Mouse (Mus musculus): Measurements from ENCODE around the gene Fam229b. TPM values are rescaled to one million over a fixed set of nuclear protein-coding genes. Genes with fewer than 3 reads are reported as not detected.

Gene Fam229b
- total RNA-seq, 2 experiments from 2014 or later = 2.9 to 3.9 TPM

DNA sequence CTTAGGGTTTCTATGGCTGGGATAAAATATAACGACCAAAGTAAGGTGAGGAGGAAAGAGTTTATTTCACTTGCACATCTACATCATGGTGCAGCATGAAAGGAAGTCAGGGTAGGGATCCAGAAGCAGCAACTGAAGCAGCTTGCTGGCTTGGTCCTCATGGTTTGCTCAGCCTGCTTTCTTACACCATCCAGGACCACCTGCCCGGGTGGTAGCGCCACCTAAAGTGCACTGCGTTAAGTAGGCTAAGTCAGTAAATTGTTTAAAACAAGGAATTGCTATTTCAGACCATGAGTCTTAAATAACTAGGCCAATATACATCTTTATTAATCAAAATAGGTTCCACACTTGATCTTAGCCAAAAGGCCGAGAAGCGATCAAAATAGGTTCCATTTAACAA lies 5.0 kb upstream of the Fam229b start:
- DNase-seq (ENCODE audit: low spot score) = no peak

- DNase-seq (ENCODE audit: low spot score) = no peak
These were observed 4.1 kb upstream of the Fam229b start for GRCm38 (mm10) chr10:39137766-39138165.

DNA sequence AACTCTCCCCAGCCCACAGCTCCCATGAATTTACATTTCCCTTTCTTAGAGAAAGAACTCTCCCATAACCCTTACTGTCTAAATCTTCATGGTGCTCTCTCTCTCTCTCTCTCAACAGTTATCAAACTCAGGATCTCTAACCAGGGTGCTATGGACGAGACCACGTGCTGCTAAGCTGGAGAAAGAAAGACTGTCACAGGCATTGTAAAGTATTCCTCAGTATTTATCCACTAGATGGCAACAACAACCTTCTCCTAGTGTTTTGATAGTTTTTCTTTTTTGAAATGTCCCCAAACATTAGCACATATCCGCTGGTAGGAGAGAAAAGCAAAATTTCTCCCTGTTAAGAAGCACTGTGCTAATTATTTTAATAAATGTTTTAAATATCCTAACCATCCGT lies 12.3 kb downstream of the Fam229b start:
- no peak for DNase-seq (ENCODE audit: low spot score)

DNA sequence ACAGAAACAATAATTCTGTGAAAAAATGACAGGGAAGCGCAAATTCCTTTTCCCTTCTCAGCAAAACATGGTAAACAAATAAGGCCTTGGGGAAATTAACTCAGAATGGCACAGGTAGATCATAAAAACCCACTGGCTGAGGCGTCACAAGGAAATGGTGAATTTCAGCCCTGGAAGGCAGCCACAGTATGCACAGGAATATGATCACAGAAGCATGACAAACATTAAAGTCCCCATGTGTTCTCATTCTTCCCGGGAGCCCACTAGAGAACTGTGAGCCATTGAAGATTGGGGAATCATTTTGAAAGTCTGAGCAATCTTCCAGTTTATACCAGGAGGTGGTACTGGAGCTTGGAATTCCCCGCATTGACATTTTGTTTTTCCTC lies 24.2 kb downstream of the Fam229b start:
- DNase-seq (ENCODE audit: low spot score) = no peak

GRCm38 (mm10) chr10:39108837-39109488 lies 24.8 kb downstream of the Fam229b start:
- no peak for DNase-seq (ENCODE audit: low spot score)

DNA sequence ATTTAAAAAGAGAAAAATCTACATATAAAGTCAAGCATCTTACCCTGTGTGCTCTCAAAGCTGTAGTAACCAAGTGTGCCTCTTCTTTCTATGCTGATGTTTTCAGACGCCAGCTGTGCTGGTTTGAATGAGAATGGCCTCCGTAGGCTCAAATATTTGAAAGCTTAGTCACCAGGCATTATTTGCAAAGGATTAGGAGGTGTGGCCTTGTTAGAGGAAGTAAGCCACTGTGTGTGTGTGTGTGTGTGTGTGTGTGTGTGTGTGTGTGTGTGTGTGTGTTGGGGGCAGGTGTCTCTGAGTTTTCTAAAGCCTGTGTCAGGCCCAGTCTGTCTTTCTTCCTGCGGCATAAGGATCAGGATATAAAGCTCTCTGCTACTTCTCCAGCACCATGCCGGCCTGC lies 26.8 kb downstream of the Fam229b start:
- DNase-seq (ENCODE audit: low spot score) = no peak

DNA sequence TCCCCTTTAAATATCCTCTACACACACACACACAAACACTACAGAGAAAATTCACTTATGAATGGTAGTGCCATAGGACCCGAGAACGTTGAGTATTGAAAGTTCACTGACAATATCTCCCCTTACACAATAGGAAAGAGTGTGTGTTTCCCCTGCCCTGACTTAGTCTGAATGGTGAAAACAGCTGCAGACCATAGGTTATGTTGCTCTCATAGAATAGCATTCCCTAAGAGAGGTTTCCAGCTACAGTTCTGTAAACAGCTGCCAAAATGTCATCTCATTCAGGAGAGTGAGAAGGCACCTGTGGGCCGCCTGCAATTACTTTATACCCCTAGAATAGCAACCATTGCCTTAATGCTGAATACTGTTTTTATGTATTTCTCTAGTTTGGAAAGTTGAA lies 27.3 kb downstream of the Fam229b start:
- no peak for DNase-seq (ENCODE audit: low spot score)

DNA sequence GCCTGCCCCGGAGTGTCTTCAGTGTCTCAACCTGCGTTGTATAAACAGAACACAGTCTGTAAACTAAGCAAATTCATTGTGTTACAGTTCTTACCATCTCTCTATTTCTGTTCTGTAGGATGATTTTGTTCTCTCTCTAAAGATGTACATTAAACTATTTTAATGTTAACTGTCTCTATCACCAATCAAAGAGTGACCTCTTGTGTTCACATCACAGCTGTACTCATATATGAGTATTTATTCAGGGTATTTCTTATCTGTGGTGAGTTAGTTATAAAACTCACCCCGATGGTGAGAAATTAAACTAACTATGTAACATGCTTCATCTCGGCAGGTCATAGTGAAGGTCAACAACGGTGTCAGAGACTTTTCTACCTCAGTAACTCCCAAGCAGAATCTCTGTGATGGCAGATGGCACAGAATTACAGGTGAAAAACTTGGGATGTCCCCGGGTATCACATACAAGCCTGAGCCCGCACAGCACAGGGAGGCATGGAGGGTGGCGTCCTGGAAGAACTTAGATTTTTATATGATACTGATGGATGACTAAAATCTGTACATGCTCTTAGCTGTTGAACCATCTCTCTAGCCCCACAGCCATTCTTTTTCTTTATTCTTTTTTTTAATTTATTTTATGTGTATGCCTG lies 28.8 kb downstream of the Fam229b start:
- no peak for DNase-seq (ENCODE audit: low spot score)

- no peak for DNase-seq (ENCODE audit: low spot score)
These were observed 35.0 kb downstream of the Fam229b start for GRCm38 (mm10) chr10:39098746-39099145.

- DNase-seq (ENCODE audit: low spot score) = peak; percentile 20
These were observed 36.7 kb downstream of the Fam229b start for GRCm38 (mm10) chr10:39096981-39097380.

DNA sequence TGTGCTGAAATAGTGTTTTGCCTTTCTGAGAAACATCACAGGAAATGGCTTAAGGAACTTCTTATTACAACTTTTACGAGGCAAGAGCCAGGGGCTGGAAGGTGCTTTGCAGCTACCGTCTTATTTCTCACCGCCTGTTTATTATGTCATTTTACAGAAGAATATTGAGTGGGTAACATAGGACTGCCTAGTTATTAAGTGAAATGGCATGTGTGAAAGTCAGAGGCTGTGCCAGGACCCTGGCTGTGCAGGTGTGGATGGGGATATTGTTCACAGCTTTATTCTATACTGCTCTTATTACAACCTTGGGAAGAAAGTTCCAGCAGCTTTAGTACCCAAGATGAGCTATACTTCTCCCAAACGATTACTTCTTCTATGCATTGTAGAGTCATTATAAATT lies 61.7 kb downstream of the Fam229b start:
- no peak for DNase-seq (ENCODE audit: low spot score)

Other genes with a start within 250 kb of the Fam229b start
- gene Lama4, start 168.4 kb downstream of the Fam229b start, total RNA-seq (2021) = 10 to 100 TPM; 13.7 to 19.2 TPM
- gene Tube1, start 62 bp upstream of the Fam229b start, total RNA-seq (2021) = under 1 TPM; 0.64 to 0.81 TPM
- not detected for gene Ccn6, start 29.9 kb upstream of the Fam229b start, total RNA-seq (2021)
- gene Fyn, start 234.9 kb upstream of the Fam229b start, total RNA-seq (2021) = 1 to 10 TPM; 6.0 to 9.2 TPM